Mouse (Mus musculus) CD4-positive naive resting alpha-beta T cell, adult 57 days (primary cell): ENCODE measurements around the gene Vmn1r65. TPM values are rescaled to one million over a fixed set of nuclear protein-coding genes. Genes with fewer than 3 reads are reported as not detected.

ENCODE experiments used
- total RNA-seq: library from RNA; stranded (reverse); gene quantifications from one replicate; pipeline ENCODE4 v1.2.4, GENCODE M21; 2023

Vmn1r65 gene
- total RNA-seq, result not detected

GRCm38 (mm10) chr7:6010910-6011309 lies at the start of gene Vmn1r65:
Gene Vmn1r65, minus strand, starts transcription at chr7:6011010.

GRCm38 (mm10) chr7:6044861-6045260 lies 34.1 kb upstream of the Vmn1r65 start, which contains the start of gene Nlrp4c:
Gene Nlrp4c, plus strand, starts transcription at chr7:6045161.

Other genes starting within 250 kb of the Vmn1r65 start
- gene Vmn1r63, start 205.6 kb downstream of the Vmn1r65 start, total RNA-seq, result not detected
- not detected for gene Vmn1r64, start 126.5 kb downstream of the Vmn1r65 start, total RNA-seq
- gene Nlrp4c, start 34.2 kb upstream of the Vmn1r65 start, total RNA-seq, result not detected
- gene Zfp787, start 145.0 kb upstream of the Vmn1r65 start, total RNA-seq, result 32.9 TPM
- gene Zfp444, start 161.2 kb upstream of the Vmn1r65 start, total RNA-seq, result 23.6 TPM
- not detected for gene Galp, start 186.1 kb upstream of the Vmn1r65 start, total RNA-seq
- gene Zscan5b, start 211.3 kb upstream of the Vmn1r65 start, total RNA-seq, result not detected
- gene Epp13, start 241.7 kb upstream of the Vmn1r65 start, total RNA-seq, result not detected